Mouse (Mus musculus): ENCODE data around the gene Trim37. TPM values are rescaled to one million over a fixed set of nuclear protein-coding genes. Genes with fewer than 3 reads are reported as not detected.

Trim37 gene
- total and polyA plus RNA-seq, 3 experiments: 1.9 to 8.3 (median 5.9) TPM

GRCm38 (mm10) chr11:87173625-87174024 lies 46.7 kb downstream of the Trim37 start:
- no peaks in the 10 kb centered on the region for H3K36me3 ChIP-seq (ENCODE audit: control insufficient read depth, insufficient read depth, low read length)
- no peak overlapping the region for H3K27ac ChIP-seq
- no peak for DNase-seq
- H3K27me3 ChIP-seq (ENCODE audit: control insufficient read depth, insufficient read depth, low read length): no peaks in the 10 kb centered on the region
- no peaks in the 10 kb centered on the region for H3K4me1 ChIP-seq (ENCODE audit: control insufficient read depth, insufficient read depth, low read length)
- intact Hi-C loops (cut with DNase I): no loop called here
- WGBS: 73% methylated on average over 5 of the region's 5 CpGs
- H3K79me2 ChIP-seq (replicated peaks; ENCODE audit: control insufficient read depth, insufficient read depth, low read length): no peaks in the 10 kb centered on the region
- no peak overlapping the region for H3K9ac ChIP-seq (ENCODE audit: low read depth, low read length)
- H3K4me3 ChIP-seq: no peak overlapping the region
- TF ChIP-seq POLR2A (IDR thresholded peaks at IDR 0.05; ENCODE audit: insufficient read depth, low read depth, low read length): no peak

GRCm38 (mm10) chr11:87175031-87175430 lies 48.2 kb downstream of the Trim37 start:
- 98% methylated on average over 4 of the region's 4 CpGs for WGBS

DNA sequence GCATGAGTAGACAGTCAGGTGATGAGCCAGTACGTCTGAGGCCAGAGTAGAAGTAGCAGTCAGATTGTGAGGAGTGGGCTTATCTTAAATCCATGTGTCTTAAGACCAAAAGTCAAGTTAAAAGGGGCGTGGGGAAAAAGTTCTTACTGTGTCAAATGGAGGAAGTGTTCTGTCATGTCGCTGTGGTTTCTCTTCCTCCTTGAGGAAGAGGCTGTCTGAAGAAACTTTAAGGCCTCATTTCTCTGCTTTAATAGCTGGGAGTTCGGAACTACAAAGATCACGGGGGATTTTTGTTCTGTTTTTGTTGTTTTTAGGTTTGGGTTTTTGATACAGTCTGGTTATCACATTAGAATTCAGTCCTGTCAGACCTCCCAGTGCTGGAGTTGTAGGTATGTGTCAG lies 85.4 kb downstream of the Trim37 start:
- Histone ChIP-seq H3K79me2 (replicated peaks; ENCODE audit: control insufficient read depth, insufficient read depth, low read length) (no peaks in the 10 kb centered on the region), H3K36me3 (ENCODE audit: control insufficient read depth, insufficient read depth, low read length) (no peaks in the 10 kb centered on the region), H3K4me3 (no peak overlapping the region), H3K27ac (no peak overlapping the region), H3K4me1 (ENCODE audit: control insufficient read depth, insufficient read depth, low read length) (peaks cover 2% of the 10 kb centered on the region), H3K9ac (ENCODE audit: low read depth, low read length) (no peak overlapping the region), H3K27me3 (ENCODE audit: control insufficient read depth, insufficient read depth, low read length) (no peaks in the 10 kb centered on the region)
- DNase-seq: no peak
- TF ChIP-seq POLR2A (IDR thresholded peaks at IDR 0.05; ENCODE audit: insufficient read depth, low read depth, low read length) (no peak), CTCF (IDR thresholded peaks at IDR 0.05) (no peak), EP300 (IDR thresholded peaks at IDR 0.05; ENCODE audit: insufficient read depth, low read depth, low read length) (no peak)
- intact Hi-C loops (cut with DNase I): no loop called here
- 52% methylated on average over 5 of the region's 5 CpGs for WGBS

More at GRCm38 (mm10) chr11:87175031-87175430, 48.2 kb downstream of the Trim37 start:
- no peak for TF ChIP-seq CTCF (IDR thresholded peaks at IDR 0.05)
- TF ChIP-seq POLR2A (IDR thresholded peaks at IDR 0.05; ENCODE audit: insufficient read depth, low read depth, low read length): no peak
- no peak for TF ChIP-seq EP300 (IDR thresholded peaks at IDR 0.05; ENCODE audit: insufficient read depth, low read depth, low read length)
- Histone ChIP-seq H3K4me1 (ENCODE audit: control insufficient read depth, insufficient read depth, low read length) (no peaks in the 10 kb centered on the region), H3K36me3 (ENCODE audit: control insufficient read depth, insufficient read depth, low read length) (no peaks in the 10 kb centered on the region), H3K27ac (no peak overlapping the region), H3K4me3 (no peak overlapping the region), H3K79me2 (replicated peaks; ENCODE audit: control insufficient read depth, insufficient read depth, low read length) (no peaks in the 10 kb centered on the region), H3K9ac (ENCODE audit: low read depth, low read length) (no peak overlapping the region), H3K27me3 (ENCODE audit: control insufficient read depth, insufficient read depth, low read length) (no peaks in the 10 kb centered on the region)
- intact Hi-C loops (cut with DNase I): no loop called here
- DNase-seq: no peak

GRCm38 (mm10) chr11:87222686-87223085 lies 95.8 kb downstream of the Trim37 start:
- Histone ChIP-seq H3K27me3 (ENCODE audit: control insufficient read depth, insufficient read depth, low read length) (no peaks in the 10 kb centered on the region), H3K36me3 (ENCODE audit: control insufficient read depth, insufficient read depth, low read length) (peaks cover 2% of the 10 kb centered on the region; the same call in 1 of the 2 replicates), H3K4me3 (no peak overlapping the region), H3K27ac (no peak overlapping the region), H3K79me2 (replicated peaks; ENCODE audit: control insufficient read depth, insufficient read depth, low read length) (0 out of 2 replicates have a peak, but pooled peaks cover 1% of the 10 kb centered on the region), H3K4me1 (ENCODE audit: control insufficient read depth, insufficient read depth, low read length) (peaks cover 3% of the 10 kb centered on the region), H3K9ac (ENCODE audit: low read depth, low read length) (no peak overlapping the region)
- no peak for DNase-seq
- TF ChIP-seq EP300 (IDR thresholded peaks at IDR 0.05; ENCODE audit: insufficient read depth, low read depth, low read length) (no peak), POLR2A (IDR thresholded peaks at IDR 0.05; ENCODE audit: insufficient read depth, low read depth, low read length) (no peak), CTCF (IDR thresholded peaks at IDR 0.05) (no peak)
- intact Hi-C loops (cut with DNase I): no loop called here
- WGBS: 76% methylated on average over 3 of the region's 3 CpGs

- Histone ChIP-seq H3K79me2 (replicated peaks; ENCODE audit: control insufficient read depth, insufficient read depth, low read length) (no peaks in the 10 kb centered on the region), H3K27ac (no peak overlapping the region), H3K9ac (ENCODE audit: low read depth, low read length) (no peak overlapping the region), H3K4me3 (no peak overlapping the region), H3K36me3 (ENCODE audit: control insufficient read depth, insufficient read depth, low read length) (no peaks in the 10 kb centered on the region), H3K4me1 (ENCODE audit: control insufficient read depth, insufficient read depth, low read length) (peaks cover 3% of the 10 kb centered on the region; the same call in 1 of the 2 replicates), H3K27me3 (ENCODE audit: control insufficient read depth, insufficient read depth, low read length) (no peaks in the 10 kb centered on the region)
- 80% methylated on average over 5 of the region's 5 CpGs for WGBS
- TF ChIP-seq EP300 (IDR thresholded peaks at IDR 0.05; ENCODE audit: insufficient read depth, low read depth, low read length) (no peak), POLR2A (IDR thresholded peaks at IDR 0.05; ENCODE audit: insufficient read depth, low read depth, low read length) (no peak), CTCF (IDR thresholded peaks at IDR 0.05) (no peak)
- intact Hi-C loops (cut with DNase I): no loop called here
- no peak for DNase-seq
These were observed 100.2 kb downstream of the Trim37 start for GRCm38 (mm10) chr11:87227056-87227455.

DNA sequence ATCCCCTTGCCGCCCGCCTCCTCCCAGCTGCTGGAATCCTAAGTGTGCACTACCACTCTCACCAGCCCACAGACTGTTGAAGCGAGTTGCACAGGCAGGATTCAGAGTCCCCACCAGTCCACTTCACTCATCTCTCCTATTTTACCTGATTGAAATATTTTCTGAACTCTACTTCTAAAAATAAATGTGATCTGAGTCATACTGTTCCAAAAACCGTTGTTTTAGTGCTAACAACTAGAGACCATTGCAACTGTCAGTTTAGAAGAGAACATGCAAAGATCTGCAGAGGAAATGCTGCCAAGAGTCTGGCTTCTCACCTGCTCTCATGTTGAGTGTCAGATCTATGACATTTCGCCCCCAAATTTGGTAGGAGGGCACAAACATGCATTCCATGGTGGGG lies 106.5 kb downstream of the Trim37 start:
- H3K9ac ChIP-seq (ENCODE audit: low read depth, low read length): no peak overlapping the region

More for the DNA sequence above, 106.5 kb downstream of the Trim37 start:
- Histone ChIP-seq H3K27ac (no peak overlapping the region), H3K36me3 (ENCODE audit: control insufficient read depth, insufficient read depth, low read length) (peaks cover 3% of the 10 kb centered on the region), H3K79me2 (replicated peaks; ENCODE audit: control insufficient read depth, insufficient read depth, low read length) (no peaks in the 10 kb centered on the region), H3K4me1 (ENCODE audit: control insufficient read depth, insufficient read depth, low read length) (peaks cover 2% of the 10 kb centered on the region; the same call in 1 of the 2 replicates), H3K4me3 (no peak overlapping the region), H3K27me3 (ENCODE audit: control insufficient read depth, insufficient read depth, low read length) (no peaks in the 10 kb centered on the region)
- 87% methylated on average over 5 of the region's 5 CpGs for WGBS
- intact Hi-C loops (cut with DNase I): no loop called here
- DNase-seq: no peak
- TF ChIP-seq CTCF (IDR thresholded peaks at IDR 0.05): no peak
- TF ChIP-seq POLR2A (IDR thresholded peaks at IDR 0.05; ENCODE audit: insufficient read depth, low read depth, low read length): no peak
- no peak for TF ChIP-seq EP300 (IDR thresholded peaks at IDR 0.05; ENCODE audit: insufficient read depth, low read depth, low read length)
